Mouse (Mus musculus) G1E (cell line): ENCODE measurements around the gene Rassf2. TPM values are rescaled to one million over a fixed set of nuclear protein-coding genes. Genes with fewer than 3 reads are reported as not detected.

ENCODE experiments used
- ATAC-seq: 2 replicates; pipeline ENCODE4 v1.8.0; 2016; ENCODE audit warnings: mild to moderate bottlenecking; ENCODE audit not compliant: insufficient number of reproducible peaks, poor library complexity, low FRiP score, severe bottlenecking; ENCODE audit errors: extremely low read depth
- DNase-seq: peaks from one replicate; pipeline ENCODE4 v3.0.0; 2012; ENCODE audit warnings: low spot score
- H3K27me3 ChIP-seq: 2 replicates; pipeline ENCODE4 v1.6.1; 2012; ENCODE audit warnings: mild to moderate bottlenecking, low read length, inconsistent platforms; ENCODE audit not compliant: insufficient read depth
- H3K36me3 ChIP-seq: replicated peaks from 2 replicates; pipeline ENCODE3; 2012; ENCODE audit warnings: mild to moderate bottlenecking, inconsistent platforms
- H3K4me1 ChIP-seq: 2 replicates; pipeline ENCODE4 v1.6.1; 2012; ENCODE audit warnings: low read depth, low read length, inconsistent platforms, mixed read lengths; ENCODE audit not compliant: insufficient read depth
- H3K4me3 ChIP-seq: 2 replicates; pipeline ENCODE4 v1.5.1; 2012; ENCODE audit warnings: low read depth, mild to moderate bottlenecking, inconsistent platforms, low read length, moderate library complexity, mixed read lengths
- H3K9me3 ChIP-seq: replicated peaks from 2 replicates; pipeline ENCODE4 v1.6.1; 2012; ENCODE audit warnings: inconsistent platforms
- CTCF ChIP-seq: IDR thresholded peaks from 2 replicates; pipeline ENCODE4 v1.5.1; 2012; ENCODE audit warnings: low read depth, low read length, inconsistent platforms, mixed read lengths
- GATA1 ChIP-seq: IDR thresholded peaks from 2 replicates; pipeline ENCODE4 v1.6.1; 2012; ENCODE audit warnings: borderline replicate concordance, low read length, inconsistent platforms, mixed read lengths
- GATA2 ChIP-seq: IDR thresholded peaks from 2 replicates; pipeline ENCODE4 v1.6.1; 2012; ENCODE audit warnings: low read depth, low read length, inconsistent platforms, borderline replicate concordance
- POLR2AphosphoS5 ChIP-seq: IDR thresholded peaks from 2 replicates; pipeline ENCODE4 v1.6.1; 2012; ENCODE audit warnings: low read depth, low read length, inconsistent platforms; ENCODE audit not compliant: insufficient replicate concordance
- TAL1 ChIP-seq: conservative IDR thresholded peaks from 2 replicates; pipeline ENCODE4 v1.6.1; 2012; ENCODE audit warnings: low read depth, low read length, inconsistent platforms, mixed read lengths
- polyA plus RNA-seq: library from polyadenylated mRNA; stranded (reverse); fragments of >175 nt; gene quantifications from 2 replicates; pipeline ENCODE4 v1.2.3, GENCODE M21; 2012
- total RNA-seq, 2 experiments: library from RNA; stranded (forward) in 1 of 2; stranded (reverse) in 1 of 2; fragments of 200-1000 nt in 1 of 2; fragments of >200 nt in 1 of 2; fragmentation: Nextera tagmentation in 1 of 2; gene quantifications; 2 replicates each; pipeline ENCODE4 v1.2.3; 2014 to 2017

The Rassf2 gene
- total and polyA plus RNA-seq, 3 experiments: 0.03 to 1.2 (median 0.30) TPM

DNA sequence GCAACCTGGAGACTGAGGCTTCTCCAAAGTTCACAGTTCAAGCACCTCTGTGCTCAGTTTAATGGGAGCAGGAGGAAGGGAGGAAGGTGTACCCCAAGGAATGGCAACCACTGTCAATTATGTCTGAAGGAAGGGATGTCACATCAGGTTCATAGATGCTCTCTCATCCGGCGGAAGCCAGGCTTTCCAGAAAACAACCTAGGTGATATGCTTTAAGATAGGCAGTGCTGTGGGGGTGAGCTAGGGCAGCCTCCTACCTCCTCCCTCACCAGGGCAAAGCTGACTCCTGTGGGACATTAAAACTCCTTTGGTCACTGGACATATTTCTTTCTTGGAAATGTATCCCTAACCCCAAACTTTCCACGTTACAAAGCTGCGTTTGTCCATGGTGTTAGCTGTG is 36.9 kb downstream of the Rassf2 start:
- ATAC-seq (no peak), DNase-seq (no peak)
- no peak for TF ChIP-seq GATA2
- no peak for TF ChIP-seq TAL1
- TF ChIP-seq POLR2AphosphoS5: no peak
- no peak for TF ChIP-seq GATA1
- no peak for TF ChIP-seq CTCF
- Histone ChIP-seq H3K4me1 (no peaks in the 10 kb centered on the region), H3K9me3 (no peaks in the 10 kb centered on the region), H3K4me3 (no peak overlapping the region), H3K27me3 (peaks cover 15% of the 10 kb centered on the region), H3K36me3 (no peaks in the 10 kb centered on the region)

DNA sequence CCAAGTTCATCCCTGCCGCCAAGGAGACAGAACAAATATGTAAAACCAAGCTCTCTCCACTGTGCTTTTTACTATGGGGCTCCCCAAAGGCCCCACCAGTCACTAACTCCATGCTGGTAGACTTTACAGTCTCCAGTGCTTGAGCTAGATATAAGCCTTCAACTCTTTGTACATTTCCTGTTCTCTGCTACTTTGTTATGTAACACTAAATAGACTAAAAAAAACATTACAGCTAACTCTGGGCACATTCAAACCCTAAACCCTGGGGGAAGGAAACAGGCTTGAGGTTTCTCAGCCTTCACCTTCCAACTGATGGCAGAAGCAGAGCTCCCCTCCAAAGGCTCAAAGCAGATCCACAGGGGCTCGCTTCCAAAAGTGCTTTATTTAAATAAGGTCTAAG is 37.6 kb downstream of the Rassf2 start:
- H3K27me3 ChIP-seq: peaks cover 13% of the 10 kb centered on the region
- DNase-seq (no peak), ATAC-seq (no peak)
- no peak for TF ChIP-seq POLR2AphosphoS5
- no peak for TF ChIP-seq TAL1
- TF ChIP-seq GATA1: no peak
- TF ChIP-seq GATA2: no peak
- no peak for TF ChIP-seq CTCF
- H3K4me1 ChIP-seq: no peaks in the 10 kb centered on the region
- H3K36me3 ChIP-seq: no peaks in the 10 kb centered on the region
- no peak overlapping the region for H3K4me3 ChIP-seq
- no peaks in the 10 kb centered on the region for H3K9me3 ChIP-seq

DNA sequence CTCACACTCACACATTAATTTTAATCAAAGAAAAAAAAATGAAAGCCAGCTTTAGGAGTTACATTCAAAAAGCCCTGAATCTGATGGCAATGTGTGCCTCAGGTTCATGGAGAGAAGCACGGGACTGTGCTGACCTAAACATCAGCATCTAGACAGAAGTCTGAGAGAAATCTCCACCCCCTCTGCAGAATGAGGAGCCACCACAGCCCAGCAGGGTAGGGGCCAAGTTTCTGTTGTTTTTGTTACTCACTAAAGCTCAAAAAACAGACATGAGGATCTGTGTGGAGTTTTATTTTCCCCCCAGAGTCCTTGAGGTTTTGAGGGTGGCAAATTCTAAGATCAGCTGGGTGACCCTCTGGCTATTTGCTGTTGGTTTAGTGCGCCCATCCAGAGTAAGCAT is 41.5 kb downstream of the Rassf2 start:
- no peaks in the 10 kb centered on the region for H3K9me3 ChIP-seq
- H3K27me3 ChIP-seq: no peaks in the 10 kb centered on the region
- DNase-seq (no peak), ATAC-seq (no peak)
- TF ChIP-seq POLR2AphosphoS5 (no peak), CTCF (no peak), GATA2 (no peak), TAL1 (no peak), GATA1 (no peak)
- H3K36me3 ChIP-seq: no peaks in the 10 kb centered on the region
- no peaks in the 10 kb centered on the region for H3K4me1 ChIP-seq
- no peak overlapping the region for H3K4me3 ChIP-seq

DNA sequence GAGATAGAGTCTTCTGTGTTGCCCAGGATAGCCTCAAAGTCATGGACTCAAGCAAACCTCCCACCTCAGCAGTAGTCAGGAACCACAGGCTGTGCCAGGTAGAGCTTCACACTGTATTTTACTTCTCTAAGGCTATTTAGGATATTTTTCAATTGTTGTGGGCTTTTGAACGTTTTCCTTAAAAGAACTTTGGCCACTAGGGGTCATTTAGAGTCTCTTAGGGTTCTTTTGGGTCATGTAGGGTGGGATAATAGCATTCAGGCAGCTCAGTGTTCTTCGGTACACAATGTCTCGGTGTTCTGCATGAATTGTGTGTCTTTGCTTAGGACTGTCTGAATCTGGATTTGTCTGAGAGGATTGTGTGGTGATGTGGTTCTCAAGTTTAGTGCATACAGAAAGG is 42.1 kb downstream of the Rassf2 start:
- Histone ChIP-seq H3K4me1 (no peaks in the 10 kb centered on the region), H3K4me3 (no peak overlapping the region), H3K27me3 (peaks cover 2% of the 10 kb centered on the region; the same call in 1 of the 2 replicates), H3K36me3 (no peaks in the 10 kb centered on the region), H3K9me3 (no peaks in the 10 kb centered on the region)
- no peak for ATAC-seq
- no peak for DNase-seq
- TF ChIP-seq CTCF (no peak), TAL1 (no peak), GATA1 (no peak), POLR2AphosphoS5 (no peak), GATA2 (no peak)

DNA sequence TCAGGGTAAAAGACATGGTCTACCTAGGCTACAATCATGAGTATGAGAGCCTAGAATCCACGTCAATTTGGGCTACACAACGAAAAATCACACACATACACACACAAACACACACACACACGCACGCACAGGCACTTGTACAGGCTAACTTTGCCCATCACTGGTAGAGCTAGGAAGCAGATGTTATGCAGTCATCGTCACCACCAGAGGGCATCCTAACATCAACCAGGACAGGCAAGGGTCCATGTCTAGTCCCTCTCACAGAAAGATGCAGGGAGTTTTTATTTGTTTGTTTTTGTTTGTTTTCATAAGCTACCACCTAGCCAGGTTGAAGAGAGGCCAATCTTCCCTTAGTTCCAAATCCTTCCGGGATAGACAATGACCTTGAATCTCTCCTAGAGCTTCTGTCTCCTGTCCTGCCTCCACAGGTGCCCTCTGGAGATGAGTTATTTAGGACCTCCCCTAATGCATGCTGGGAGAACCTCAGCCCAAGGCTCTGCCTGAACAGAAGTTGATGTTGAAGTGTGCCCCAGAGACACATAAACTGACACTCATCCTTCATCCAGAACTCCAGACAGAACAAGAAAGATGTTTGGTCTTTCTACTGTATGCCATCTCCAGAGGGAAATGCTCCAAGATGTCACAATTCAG is 47.4 kb downstream of the Rassf2 start:
- Histone ChIP-seq H3K36me3 (no peaks in the 10 kb centered on the region), H3K27me3 (peaks cover 5% of the 10 kb centered on the region), H3K9me3 (peaks cover 2% of the 10 kb centered on the region; the same call in 1 of the 2 replicates), H3K4me1 (no peaks in the 10 kb centered on the region), H3K4me3 (no peak overlapping the region)
- DNase-seq (peak; percentile 26), ATAC-seq (no peak)
- no peak for TF ChIP-seq GATA1
- peak; percentile 23; the same call in 1 of the 2 replicates for TF ChIP-seq CTCF
- TF ChIP-seq GATA2: no peak
- TF ChIP-seq TAL1: no peak
- no peak for TF ChIP-seq POLR2AphosphoS5

DNA sequence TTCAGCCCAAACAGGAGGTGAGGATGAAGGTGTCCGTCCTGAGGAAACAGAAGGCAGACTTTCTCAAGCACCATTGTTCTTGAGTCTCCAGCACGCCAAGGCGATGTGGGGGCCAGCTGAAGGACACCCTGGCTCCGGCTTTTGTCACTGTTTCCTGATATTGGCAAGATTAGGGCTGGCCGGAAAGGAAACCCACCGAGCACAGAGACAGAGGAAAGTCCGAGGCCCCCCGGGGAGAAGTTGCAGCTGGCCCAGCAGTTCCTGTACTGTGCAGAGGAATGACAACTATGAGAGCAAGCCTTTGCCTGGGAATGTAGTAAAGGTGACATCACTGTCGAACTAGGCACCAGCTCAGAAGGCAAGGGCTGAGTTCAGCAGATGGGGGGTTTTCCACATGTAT is 49.2 kb downstream of the Rassf2 start:
- DNase-seq: no peak
- H3K36me3 ChIP-seq: no peaks in the 10 kb centered on the region
- peaks cover 5% of the 10 kb centered on the region for H3K27me3 ChIP-seq
- H3K9me3 ChIP-seq: peaks cover 2% of the 10 kb centered on the region; the same call in 1 of the 2 replicates
- no peak overlapping the region for H3K4me3 ChIP-seq
- H3K4me1 ChIP-seq: no peaks in the 10 kb centered on the region
- TF ChIP-seq TAL1 (no peak), GATA2 (no peak)
- no peak for ATAC-seq

DNA sequence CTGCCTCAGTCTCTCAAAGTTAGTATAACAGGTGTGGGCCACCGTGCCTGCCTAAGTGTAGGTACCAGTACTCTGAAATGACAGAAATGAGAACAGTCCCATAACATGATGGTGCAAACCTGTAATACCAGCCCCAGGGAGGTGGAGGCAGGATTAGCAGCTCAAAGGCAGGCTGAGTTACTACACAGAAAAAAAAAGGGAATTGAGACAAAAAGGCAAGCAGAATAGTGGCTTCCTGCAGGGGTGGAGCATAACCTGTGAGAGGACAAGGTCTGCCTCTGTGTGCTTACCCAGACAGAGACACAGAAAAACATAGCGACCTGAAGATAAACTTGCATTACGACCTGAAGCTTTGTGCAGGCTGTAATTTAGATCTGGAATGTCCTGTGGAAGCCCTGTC is 53.4 kb downstream of the Rassf2 start:
- Histone ChIP-seq H3K36me3 (no peaks in the 10 kb centered on the region), H3K9me3 (peaks cover 2% of the 10 kb centered on the region; the same call in 1 of the 2 replicates), H3K4me1 (no peaks in the 10 kb centered on the region), H3K27me3 (peaks cover 3% of the 10 kb centered on the region), H3K4me3 (no peak overlapping the region)
- ATAC-seq: no peak
- DNase-seq: no peak
- TF ChIP-seq CTCF (no peak), GATA2 (no peak), TAL1 (no peak), GATA1 (no peak), POLR2AphosphoS5 (no peak)
